Mouse (Mus musculus) small intestine, adult 2 months (tissue): ENCODE data around the gene Pkhd1.

Experiments
- CTCF ChIP-seq: fragments of 200-500 bp; IDR thresholded peaks from 2 replicates; pipeline ENCODE4 v1.5.1; 2012; ENCODE audit warnings: low read depth, mild to moderate bottlenecking, control low read depth, inconsistent platforms, low read length, moderate library complexity, mixed read lengths; ENCODE audit not compliant: insufficient replicate concordance, insufficient read length; ENCODE audit errors: extremely low read depth
- POLR2A ChIP-seq: fragments of 200-500 bp; IDR thresholded peaks from 2 replicates; pipeline ENCODE4 v1.6.1; 2012; ENCODE audit warnings: low read depth, mild to moderate bottlenecking, control low read depth, inconsistent platforms, low read length, moderate library complexity

GRCm38 (mm10) chr1:20612643-20613042 is 5.2 kb downstream of the Pkhd1 start:
- TF ChIP-seq CTCF (peak; percentile 50; the same call in 1 of the 2 replicates), POLR2A (no peak)
